Mouse (Mus musculus) forebrain, embryonic 12.5 days (tissue): Measurements from ENCODE around the gene Ripk4. TPM values are rescaled to one million over a fixed set of nuclear protein-coding genes. Genes with fewer than 3 reads are reported as not detected.

Source experiments
- ATAC-seq: fragments of 200-750 bp; cut with Nextera tagmentation; 2 replicates; pipeline ENCODE4 v1.8.0; 2017; ENCODE audit warnings: moderate TSS enrichment; ENCODE audit not compliant: low FRiP score
- H3K27ac ChIP-seq: fragments of 300-500 bp; sonication (generic); 2 replicates; pipeline ENCODE4 v1.5.1; 2016; ENCODE audit warnings: mild to moderate bottlenecking
- H3K27me3 ChIP-seq: fragments of 300-500 bp; sonication (generic); 2 replicates; pipeline ENCODE4 v1.6.1; 2016; ENCODE audit warnings: mild to moderate bottlenecking
- H3K36me3 ChIP-seq: fragments of 300-500 bp; sonication (generic); replicated peaks from 2 replicates; pipeline ENCODE4 v1.6.1; 2016; ENCODE audit warnings: mild to moderate bottlenecking
- H3K4me1 ChIP-seq: fragments of 300-500 bp; sonication (generic); 2 replicates; pipeline ENCODE4 v1.6.1; 2016
- H3K4me2 ChIP-seq: fragments of 300-500 bp; sonication (generic); 2 replicates; pipeline ENCODE4 v1.6.1; 2016; ENCODE audit warnings: mild to moderate bottlenecking, moderate library complexity
- H3K4me3 ChIP-seq: fragments of 300-500 bp; sonication (generic); replicated peaks from 2 replicates; pipeline ENCODE4 v1.5.1; 2016; ENCODE audit warnings: mild to moderate bottlenecking
- H3K9ac ChIP-seq: fragments of 300-500 bp; sonication (generic); 2 replicates; pipeline ENCODE4 v1.6.1; 2016; ENCODE audit warnings: mild to moderate bottlenecking
- H3K9me3 ChIP-seq: fragments of 300-500 bp; sonication (generic); 2 replicates; pipeline ENCODE4 v1.6.1; 2016
- WGBS: fragments of 180-500 bp; shearing (Covaris S2); methylation state at CpG from one replicate; pipeline ENCODE4 v1.1.7; 2016; 5-methylcytosine and 5-hydroxymethylcytosine counted together
- polyA plus RNA-seq: library from polyadenylated mRNA; unstranded; fragments of >200 nt; fragmentation: Nextera tagmentation; extraction: Ambion mirVana; gene quantifications from 2 replicates; pipeline ENCODE4 v1.2.1, GENCODE M21; 2016

Ripk4 gene
- polyA plus RNA-seq, 1 experiment from 2014 or later, result 1.3 TPM

- WGBS, result 7% methylated on average over 13 of the region's 13 CpGs
- peaks cover 11% of the 10 kb centered on the region for H3K4me1 ChIP-seq
- H3K9ac ChIP-seq, result no peak overlapping the region
- peak overlapping the region; percentile 88 for H3K4me2 ChIP-seq
- no peaks in the 10 kb centered on the region for H3K36me3 ChIP-seq
- no peak for ATAC-seq
- no peak overlapping the region for H3K27ac ChIP-seq
- H3K9me3 ChIP-seq, result no peaks in the 10 kb centered on the region
- peaks cover 69% of the 10 kb centered on the region for H3K27me3 ChIP-seq
- peak overlapping the region; percentile 49 for H3K4me3 ChIP-seq
Observed at GRCm38 (mm10) chr16:97763990-97764340, 378 bp upstream of the Ripk4 start.

- WGBS, result 45% methylated on average over 2 of the region's 2 CpGs
- Histone ChIP-seq H3K4me3 (no peak overlapping the region), H3K4me2 (no peak overlapping the region)
Observed at GRCm38 (mm10) chr16:97761782-97762181, 1.8 kb downstream of the Ripk4 start.

GRCm38 (mm10) chr16:97759681-97760080, 3.9 kb downstream of the Ripk4 start:
- Histone ChIP-seq H3K4me1 (peaks cover 11% of the 10 kb centered on the region), H3K4me3 (no peak overlapping the region), H3K36me3 (no peaks in the 10 kb centered on the region), H3K9me3 (no peaks in the 10 kb centered on the region), H3K27me3 (peaks cover 46% of the 10 kb centered on the region), H3K9ac (no peak overlapping the region), H3K27ac (no peak overlapping the region), H3K4me2 (no peak overlapping the region)
- WGBS, result 6% methylated on average over 3 of the region's 3 CpGs
- no peak for ATAC-seq

More at GRCm38 (mm10) chr16:97761782-97762181, 1.8 kb downstream of the Ripk4 start:
- ATAC-seq, result no peak
- H3K27me3 ChIP-seq, result peaks cover 65% of the 10 kb centered on the region
- no peaks in the 10 kb centered on the region for H3K36me3 ChIP-seq
- no peak overlapping the region for H3K9ac ChIP-seq
- peaks cover 11% of the 10 kb centered on the region for H3K4me1 ChIP-seq
- no peak overlapping the region for H3K27ac ChIP-seq
- H3K9me3 ChIP-seq, result no peaks in the 10 kb centered on the region

GRCm38 (mm10) chr16:97758288-97758687, 5.3 kb downstream of the Ripk4 start:
- H3K4me2 ChIP-seq, result no peak overlapping the region
- WGBS, result 72% methylated on average over 2 of the region's 2 CpGs

GRCm38 (mm10) chr16:97756460-97756859, 7.1 kb downstream of the Ripk4 start:
- Histone ChIP-seq H3K27me3 (peaks cover 14% of the 10 kb centered on the region), H3K4me2 (no peak overlapping the region), H3K36me3 (no peaks in the 10 kb centered on the region), H3K4me3 (no peak overlapping the region), H3K9ac (no peak overlapping the region), H3K4me1 (no peaks in the 10 kb centered on the region), H3K27ac (no peak overlapping the region), H3K9me3 (no peaks in the 10 kb centered on the region)
- ATAC-seq, result no peak
- WGBS, result 86% methylated on average over 2 of the region's 2 CpGs

More at GRCm38 (mm10) chr16:97758288-97758687, 5.3 kb downstream of the Ripk4 start:
- Histone ChIP-seq H3K36me3 (no peaks in the 10 kb centered on the region), H3K27ac (no peak overlapping the region), H3K9me3 (no peaks in the 10 kb centered on the region), H3K4me3 (no peak overlapping the region), H3K9ac (no peak overlapping the region), H3K27me3 (peaks cover 32% of the 10 kb centered on the region), H3K4me1 (peaks cover 6% of the 10 kb centered on the region)
- ATAC-seq, result no peak

- Histone ChIP-seq H3K4me1 (no peaks in the 10 kb centered on the region), H3K27ac (no peak overlapping the region), H3K36me3 (no peaks in the 10 kb centered on the region), H3K4me2 (no peak overlapping the region), H3K9me3 (no peaks in the 10 kb centered on the region), H3K27me3 (no peaks in the 10 kb centered on the region), H3K4me3 (no peak overlapping the region), H3K9ac (no peak overlapping the region)
- ATAC-seq, result no peak
- 83% methylated on average over 3 of the region's 3 CpGs for WGBS
Observed at GRCm38 (mm10) chr16:97752316-97752941, 11.2 kb downstream of the Ripk4 start.

GRCm38 (mm10) chr16:97751884-97752283, 11.7 kb downstream of the Ripk4 start:
- Histone ChIP-seq H3K9me3 (no peaks in the 10 kb centered on the region), H3K9ac (no peak overlapping the region), H3K27me3 (no peaks in the 10 kb centered on the region), H3K4me1 (no peaks in the 10 kb centered on the region), H3K36me3 (no peaks in the 10 kb centered on the region), H3K4me3 (no peak overlapping the region), H3K27ac (no peak overlapping the region), H3K4me2 (no peak overlapping the region)
- WGBS, result 90% methylated on average over 8 of the region's 8 CpGs
- no peak for ATAC-seq

- Histone ChIP-seq H3K27ac (no peak overlapping the region), H3K9me3 (no peaks in the 10 kb centered on the region), H3K36me3 (no peaks in the 10 kb centered on the region), H3K27me3 (no peaks in the 10 kb centered on the region), H3K4me2 (no peak overlapping the region), H3K4me1 (no peaks in the 10 kb centered on the region), H3K9ac (no peak overlapping the region), H3K4me3 (no peak overlapping the region)
- 94% methylated on average over 6 of the region's 6 CpGs for WGBS
- ATAC-seq, result no peak
Observed at GRCm38 (mm10) chr16:97748421-97748820, 15.2 kb downstream of the Ripk4 start.

- Histone ChIP-seq H3K36me3 (no peaks in the 10 kb centered on the region), H3K9ac (no peak overlapping the region), H3K27ac (no peak overlapping the region), H3K9me3 (no peaks in the 10 kb centered on the region), H3K4me3 (no peak overlapping the region), H3K27me3 (no peaks in the 10 kb centered on the region), H3K4me2 (no peak overlapping the region), H3K4me1 (no peaks in the 10 kb centered on the region)
- no peak for ATAC-seq
- 83% methylated on average over 6 of the region's 6 CpGs for WGBS
Observed at GRCm38 (mm10) chr16:97738030-97738429, 25.6 kb downstream of the Ripk4 start.

- Histone ChIP-seq H3K4me1 (no peaks in the 10 kb centered on the region), H3K27me3 (no peaks in the 10 kb centered on the region), H3K4me2 (no peak overlapping the region), H3K27ac (no peak overlapping the region), H3K36me3 (no peaks in the 10 kb centered on the region), H3K9me3 (no peaks in the 10 kb centered on the region), H3K9ac (no peak overlapping the region), H3K4me3 (no peak overlapping the region)
- WGBS, result 82% methylated on average over 2 of the region's 2 CpGs
- no peak for ATAC-seq
Observed at GRCm38 (mm10) chr16:97736562-97736961, 27.0 kb downstream of the Ripk4 start.

GRCm38 (mm10) chr16:97734760-97735322, 28.7 kb downstream of the Ripk4 start:
- ATAC-seq, result no peak
- Histone ChIP-seq H3K4me2 (no peak overlapping the region), H3K27ac (no peak overlapping the region), H3K36me3 (no peaks in the 10 kb centered on the region), H3K4me1 (no peaks in the 10 kb centered on the region), H3K4me3 (no peak overlapping the region), H3K9ac (no peak overlapping the region), H3K27me3 (no peaks in the 10 kb centered on the region), H3K9me3 (no peaks in the 10 kb centered on the region)
- WGBS, result 75% methylated on average over 9 of the region's 9 CpGs

- Histone ChIP-seq H3K27me3 (no peaks in the 10 kb centered on the region), H3K4me3 (no peak overlapping the region), H3K4me2 (no peak overlapping the region), H3K4me1 (no peaks in the 10 kb centered on the region), H3K27ac (no peak overlapping the region), H3K9me3 (no peaks in the 10 kb centered on the region), H3K36me3 (no peaks in the 10 kb centered on the region), H3K9ac (no peak overlapping the region)
- ATAC-seq, result no peak
- 83% methylated on average over 2 of the region's 2 CpGs for WGBS
Observed at GRCm38 (mm10) chr16:97733599-97733998, 30.0 kb downstream of the Ripk4 start.

- Histone ChIP-seq H3K9ac (no peak overlapping the region), H3K36me3 (no peaks in the 10 kb centered on the region), H3K4me1 (no peaks in the 10 kb centered on the region), H3K4me3 (no peak overlapping the region), H3K27me3 (no peaks in the 10 kb centered on the region), H3K4me2 (no peak overlapping the region), H3K9me3 (no peaks in the 10 kb centered on the region), H3K27ac (no peak overlapping the region)
- WGBS, result 84% methylated on average over 1 of the region's 1 CpGs
- ATAC-seq, result no peak
Observed at GRCm38 (mm10) chr16:97730321-97730720, 33.3 kb downstream of the Ripk4 start.
